Mouse (Mus musculus): ENCODE data around the gene Ppfibp2. TPM values are rescaled to one million over a fixed set of nuclear protein-coding genes. Genes with fewer than 3 reads are reported as not detected.

Gene Ppfibp2
- total RNA-seq, 2 experiments from 2014 or later: 9.4 to 12.0 TPM

DNA sequence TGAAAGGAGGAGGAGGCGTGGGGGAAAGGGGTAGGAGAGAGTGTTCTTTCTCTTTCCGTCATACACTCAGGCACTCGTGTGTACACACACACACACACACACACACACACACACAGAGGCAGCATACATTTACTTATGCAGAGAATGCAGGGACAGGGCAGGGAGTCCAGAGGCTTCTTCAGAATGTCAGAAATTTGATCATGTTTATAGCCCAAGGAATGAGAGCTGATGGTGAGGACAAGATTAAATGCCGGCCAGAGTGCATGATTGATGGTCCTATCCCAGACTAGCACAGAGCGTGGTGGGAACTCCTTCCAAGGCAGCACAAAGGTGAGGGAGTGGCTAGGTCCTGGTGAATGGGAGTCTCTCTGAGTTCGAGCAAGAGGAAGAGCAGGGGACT lies 96.5 kb downstream of the Ppfibp2 start:
- intact Hi-C loops (cut with DNase I): no loop called here
- DNase-seq: no peak

DNA sequence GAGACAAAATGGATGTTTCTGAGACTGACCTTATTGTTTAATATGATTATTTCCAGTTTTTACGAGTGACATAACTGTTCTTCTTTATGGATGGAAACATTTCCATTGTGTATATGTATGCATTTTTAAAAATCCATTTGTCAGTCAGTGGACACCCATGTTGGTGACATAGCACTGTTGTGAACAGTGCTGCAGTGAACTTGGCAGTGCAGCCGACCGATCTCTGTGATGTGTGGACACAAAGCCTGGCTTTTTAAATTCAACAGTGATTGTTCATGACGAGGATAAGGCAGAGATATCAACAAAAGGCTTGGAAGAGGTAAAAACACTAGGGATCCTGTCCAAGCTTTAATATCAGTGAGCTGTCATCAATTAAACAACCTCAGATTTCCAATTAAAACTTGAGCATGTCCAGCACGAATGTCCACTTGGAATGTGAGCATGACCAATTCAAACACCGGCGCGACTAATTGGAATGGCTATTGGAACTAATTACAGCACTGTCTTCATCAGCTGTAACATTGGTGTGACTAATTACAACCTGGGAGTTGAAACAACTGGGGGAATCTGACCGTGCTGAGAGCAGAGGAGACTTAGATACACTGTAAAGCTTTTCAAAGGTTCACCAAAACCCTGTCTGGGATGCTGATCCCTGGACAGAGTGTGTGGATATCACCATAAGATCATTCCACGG lies 99.4 kb downstream of the Ppfibp2 start:
- DNase-seq: no peak
- intact Hi-C loops (cut with DNase I): no loop called here

DNA sequence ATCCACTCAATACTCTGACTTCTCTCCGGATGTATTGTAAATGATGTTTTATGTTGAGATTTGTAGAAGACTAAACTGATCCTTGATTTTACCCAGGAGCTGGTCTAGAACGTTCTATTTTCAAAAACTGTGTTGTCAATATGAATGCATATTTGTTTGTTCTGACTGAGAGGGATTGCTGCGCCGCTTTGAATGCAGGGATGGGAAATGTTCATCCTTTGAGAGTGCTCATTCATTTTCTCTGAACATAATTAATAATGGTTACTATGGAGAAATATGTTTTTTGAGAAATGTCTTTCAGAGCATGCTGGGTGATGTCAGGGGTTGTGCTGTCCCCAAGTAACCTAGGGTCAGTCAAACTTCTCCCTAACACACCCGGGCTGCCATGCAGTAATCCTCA lies 102.1 kb downstream of the Ppfibp2 start:
- intact Hi-C loops (cut with DNase I): no loop called here
- no peak for DNase-seq

DNA sequence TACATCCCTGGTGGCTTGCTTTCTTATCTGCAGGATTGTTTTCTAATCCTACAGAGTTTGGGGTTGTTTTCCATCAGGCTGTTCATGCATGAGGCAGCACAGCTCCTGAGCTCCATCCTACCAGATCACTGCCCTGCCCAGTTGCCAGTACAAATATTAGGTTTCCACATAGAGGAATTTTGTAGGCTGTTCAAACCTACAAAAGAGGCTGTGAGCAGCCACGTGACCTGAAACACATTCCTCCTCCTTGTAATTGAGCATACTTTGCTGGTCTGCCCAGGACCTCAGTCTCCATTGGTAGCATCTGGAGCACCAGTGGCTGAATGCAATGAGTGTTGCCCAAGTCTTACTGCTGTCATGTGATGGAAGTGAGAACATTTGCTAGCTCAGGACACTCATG lies 104.9 kb downstream of the Ppfibp2 start:
- intact Hi-C loops (cut with DNase I): no loop called here
- DNase-seq: no peak

DNA sequence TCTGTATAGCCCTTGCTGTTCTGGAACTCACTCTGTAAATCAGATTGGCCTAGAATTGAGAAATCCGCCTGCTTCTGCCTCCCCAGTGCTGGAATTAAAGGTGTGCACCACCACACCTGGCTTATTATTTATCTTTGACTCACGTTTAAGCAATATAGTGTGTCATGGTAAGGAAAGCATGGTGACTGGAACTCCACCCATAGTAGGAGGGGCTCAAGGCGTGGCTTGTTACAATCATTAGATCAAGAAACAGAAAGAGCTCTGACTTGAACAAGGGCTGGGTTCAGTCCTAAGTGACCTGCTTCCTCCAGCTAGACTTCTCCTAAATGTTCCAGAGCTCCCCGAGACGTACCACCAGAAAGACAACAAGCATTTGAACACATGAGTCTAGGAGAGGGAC lies 105.6 kb downstream of the Ppfibp2 start:
- intact Hi-C loops (cut with DNase I): no loop called here

DNA sequence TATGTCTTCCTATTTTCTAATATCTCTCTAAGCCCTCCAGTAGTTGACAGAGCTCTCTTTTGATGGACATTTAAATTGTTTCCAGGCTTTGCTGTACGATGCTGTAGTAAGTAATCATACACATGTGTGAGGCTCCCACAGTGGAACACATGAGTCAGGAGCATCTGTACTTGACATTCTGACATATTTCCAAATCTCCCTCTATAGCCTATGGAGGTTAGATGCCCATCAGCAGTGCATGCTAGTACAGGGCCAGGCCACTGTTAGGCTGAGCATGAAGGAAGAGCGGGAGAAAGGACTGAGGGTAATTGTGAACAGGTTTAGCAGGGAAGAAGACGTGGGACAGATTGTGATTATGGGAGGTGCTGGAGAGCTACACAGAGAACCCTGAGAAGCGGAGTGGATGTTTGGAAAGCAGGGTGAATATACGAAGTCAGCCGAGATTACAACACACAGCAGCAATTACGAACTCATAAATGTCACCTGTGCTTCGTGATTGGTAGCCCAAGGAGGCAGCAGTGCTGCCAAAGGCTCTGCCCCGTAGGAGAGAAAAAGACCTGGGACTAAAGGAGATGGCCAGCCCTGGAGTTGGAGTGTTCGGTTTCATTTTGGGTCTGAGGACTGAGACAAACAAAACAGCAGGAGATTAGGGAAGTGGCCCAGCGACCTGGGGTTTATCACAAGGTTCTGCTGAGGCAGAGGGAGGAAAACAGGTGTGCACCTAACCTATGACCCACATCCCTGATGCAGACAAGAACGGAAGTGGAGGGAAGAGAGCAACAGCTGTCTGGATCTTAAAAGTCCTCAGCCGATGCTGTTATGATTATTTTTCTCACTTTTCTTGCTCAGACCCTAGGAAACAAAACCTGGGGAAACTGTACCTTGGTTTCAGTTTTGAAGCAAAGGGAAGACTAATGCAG lies 107.7 kb downstream of the Ppfibp2 start:
- intact Hi-C loops (cut with DNase I): no loop called here
- no peak for DNase-seq

More for the DNA sequence above, 105.6 kb downstream of the Ppfibp2 start:
- DNase-seq: no peak

DNA sequence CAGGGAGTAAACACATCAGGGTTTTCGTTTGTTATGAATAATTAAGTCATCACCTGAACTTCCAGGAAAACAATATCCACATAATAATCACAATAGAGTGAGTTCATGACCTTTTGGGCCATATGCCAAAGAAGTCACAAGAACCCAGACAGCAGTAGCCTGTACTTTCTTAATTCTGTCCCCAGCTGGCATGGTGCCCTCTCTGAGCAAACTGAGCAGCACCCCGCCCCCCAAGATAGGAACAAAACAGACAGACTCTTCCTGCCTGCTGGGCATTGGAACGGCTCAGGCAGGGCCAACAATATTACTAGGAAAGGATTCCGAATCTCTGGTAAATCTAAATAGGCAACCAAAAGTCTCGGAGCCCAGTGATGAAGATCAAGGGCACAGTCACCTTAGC lies 110.9 kb downstream of the Ppfibp2 start:
- DNase-seq: no peak
- intact Hi-C loops (cut with DNase I): no loop called here

DNA sequence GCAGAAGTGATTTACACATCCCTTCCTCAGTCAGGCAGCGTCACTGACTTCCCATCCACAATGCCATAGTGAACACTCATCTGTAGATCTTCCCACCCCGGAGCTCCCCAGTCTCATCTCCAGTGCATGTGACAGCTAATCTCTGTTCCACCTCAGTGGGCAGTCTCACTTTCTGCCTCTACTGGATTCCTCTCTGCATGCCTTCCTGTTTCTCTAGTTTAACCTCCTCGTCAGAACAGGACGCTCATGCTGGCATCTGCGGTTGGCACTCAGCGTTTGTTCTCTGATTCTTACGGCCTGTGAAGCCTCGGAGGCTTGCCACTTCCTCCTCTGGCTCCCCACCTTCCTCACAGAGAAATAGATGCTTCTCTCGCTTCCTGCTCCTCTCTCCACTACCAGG lies 112.6 kb downstream of the Ppfibp2 start:
- no peak for DNase-seq
- intact Hi-C loops (cut with DNase I): loop anchor here (2.0 kb wide), 1 partner anchor 47 kb away; no protein-coding TSS in a partner anchor

DNA sequence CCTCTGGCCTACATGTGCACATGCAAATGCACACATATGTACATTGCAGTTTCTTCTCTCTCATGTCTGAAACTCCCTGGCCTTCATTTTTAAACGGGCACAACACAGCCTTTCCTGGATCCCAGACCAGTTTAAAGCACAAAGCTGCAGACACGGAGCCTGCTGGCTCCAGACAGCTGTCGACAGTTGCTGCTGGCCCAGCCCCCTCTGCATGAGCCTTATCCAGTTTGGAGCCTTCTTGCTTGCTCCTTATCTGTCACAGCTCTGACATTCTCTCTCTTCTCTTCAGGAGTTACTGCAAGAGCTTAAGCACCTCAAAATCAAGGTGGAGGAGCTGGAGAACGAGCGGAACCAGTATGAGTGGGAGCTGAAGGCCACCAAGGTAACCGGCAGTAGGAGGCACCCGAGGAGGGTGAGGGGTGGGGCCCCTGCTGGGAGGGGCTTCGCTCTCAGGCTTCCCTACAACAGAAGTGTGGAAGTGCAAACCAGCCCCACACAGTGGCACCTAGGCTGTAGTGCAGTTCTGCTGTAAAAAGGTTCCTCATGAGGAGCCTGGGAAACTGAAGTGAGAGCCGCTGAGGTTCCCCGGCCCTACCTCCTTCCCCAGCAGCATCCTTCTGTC lies 113.6 kb downstream of the Ppfibp2 start:
- intact Hi-C loops (cut with DNase I): loop anchor here (2.0 kb wide), 1 partner anchor 48 kb away; no protein-coding TSS in a partner anchor
- DNase-seq: peak; percentile 52 to 53

DNA sequence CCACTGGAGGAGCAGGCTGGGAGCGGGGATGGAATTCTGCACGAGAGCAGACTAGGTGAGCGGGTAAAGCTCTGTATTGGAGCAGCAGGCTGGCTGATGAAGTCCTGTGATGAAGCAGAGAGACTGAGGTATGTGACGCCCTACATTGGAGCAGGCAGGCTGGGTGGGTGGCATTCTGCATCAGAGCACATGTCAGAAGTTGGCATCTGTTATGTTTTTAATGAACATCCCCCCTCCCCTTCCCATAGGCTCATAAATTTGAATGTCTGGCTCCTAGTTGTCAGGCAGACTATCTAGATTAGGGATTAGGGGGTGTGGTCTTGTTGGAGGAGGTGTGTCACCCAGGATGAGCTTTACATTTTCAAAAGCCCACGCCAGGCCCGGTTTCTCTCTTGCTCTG lies 117.7 kb downstream of the Ppfibp2 start:
- intact Hi-C loops (cut with DNase I): no loop called here
- no peak for DNase-seq

DNA sequence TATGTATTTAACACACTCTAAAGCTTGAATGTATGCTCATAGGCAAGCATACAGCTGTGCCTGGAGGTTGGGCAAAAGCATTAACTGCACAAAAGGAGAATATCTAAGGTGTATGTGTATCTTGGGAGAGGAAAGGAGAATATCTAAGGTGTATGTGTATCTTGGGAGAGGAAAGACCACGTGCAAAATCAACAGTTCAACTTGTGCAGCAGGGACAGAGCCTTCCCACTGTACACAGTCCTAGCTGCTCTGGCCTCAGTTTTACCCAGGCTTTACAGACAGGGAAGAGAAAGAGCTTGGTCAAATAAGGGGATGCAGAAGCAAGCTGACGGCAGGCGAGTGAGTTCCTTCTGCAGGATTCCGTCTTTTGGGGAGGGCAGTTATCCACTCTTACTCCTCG lies 119.1 kb downstream of the Ppfibp2 start:
- intact Hi-C loops (cut with DNase I): no loop called here
- no peak for DNase-seq

DNA sequence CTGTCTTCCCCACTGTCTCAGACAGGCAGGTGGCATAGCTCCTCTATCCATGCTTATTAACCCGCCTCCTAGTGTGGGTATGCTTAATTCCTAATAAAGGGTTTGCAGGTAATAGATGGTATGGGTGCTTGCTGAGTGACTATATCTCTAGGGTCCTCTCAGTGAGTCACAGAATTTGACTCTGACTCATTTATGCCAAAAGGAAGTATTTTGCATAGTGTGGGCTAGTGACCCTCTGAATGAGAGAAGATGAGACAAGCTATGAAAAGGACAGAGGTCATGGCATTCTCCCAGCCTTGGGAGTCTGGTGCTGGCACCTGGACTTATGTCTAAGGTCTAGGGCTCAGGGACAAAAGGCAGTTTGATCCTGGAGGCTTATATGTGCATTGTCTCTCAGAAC lies 125.8 kb downstream of the Ppfibp2 start:
- no peak for DNase-seq
- intact Hi-C loops (cut with DNase I): no loop called here

DNA sequence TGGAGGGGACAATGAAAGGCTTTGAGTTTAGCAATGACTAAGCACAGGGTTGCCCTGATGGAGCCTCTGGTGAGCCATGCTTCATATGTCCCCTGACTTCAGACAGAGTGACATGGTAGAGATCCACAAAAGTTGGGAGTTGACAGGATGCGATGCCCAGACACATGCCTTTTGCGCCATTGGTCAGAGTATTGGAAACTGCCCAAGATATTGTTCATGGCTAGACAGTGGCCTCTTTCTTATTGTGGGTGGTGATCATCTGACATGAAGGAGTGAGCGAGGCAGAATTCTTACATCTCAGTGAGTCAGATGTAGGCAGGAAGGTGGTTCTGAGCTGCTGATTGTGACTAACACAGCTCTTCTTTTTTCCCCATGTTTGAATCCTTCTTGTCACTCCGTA lies 127.5 kb downstream of the Ppfibp2 start:
- intact Hi-C loops (cut with DNase I): no loop called here
- DNase-seq: no peak

DNA sequence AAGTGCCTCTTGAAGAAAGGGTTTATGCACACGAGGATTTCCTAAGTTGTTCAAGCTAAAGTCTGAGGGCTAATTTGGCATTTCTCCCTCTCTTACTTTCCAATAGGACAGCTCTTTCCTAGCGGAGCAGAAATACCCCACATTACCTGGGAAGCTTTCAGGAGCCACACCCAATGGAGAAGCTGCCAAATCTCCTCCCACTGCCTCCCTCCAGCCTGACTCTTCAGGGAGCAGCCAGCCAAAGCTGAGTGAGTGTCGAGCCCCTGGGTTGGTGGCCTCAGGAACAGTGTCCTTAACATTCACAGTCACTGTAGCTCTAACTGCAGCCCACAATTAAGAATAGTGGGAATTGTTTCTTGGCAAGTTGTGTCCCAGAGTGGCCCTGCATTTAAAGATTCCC lies 132.5 kb downstream of the Ppfibp2 start:
- intact Hi-C loops (cut with DNase I): no loop called here
- no peak for DNase-seq

DNA sequence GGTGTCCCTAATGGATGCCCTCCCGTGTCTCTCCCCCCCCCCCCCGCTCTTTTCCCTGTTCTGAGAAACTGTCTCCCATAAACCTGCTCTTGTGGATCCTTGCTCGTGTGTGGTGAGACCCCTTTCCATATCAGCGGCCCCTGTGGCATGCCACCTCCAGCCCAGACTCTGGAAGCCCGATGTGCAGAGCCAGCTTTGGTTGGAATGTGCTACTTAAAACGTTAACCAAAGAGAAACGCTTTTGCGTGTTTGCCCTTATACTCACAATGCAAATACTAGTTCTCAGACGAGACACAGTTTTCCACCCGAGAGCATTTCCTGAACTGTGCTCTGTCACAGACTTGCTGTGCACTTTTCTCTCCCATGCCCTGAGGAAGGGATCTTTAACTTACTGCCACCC lies 135.6 kb downstream of the Ppfibp2 start:
- DNase-seq: no peak
- intact Hi-C loops (cut with DNase I): no loop called here

DNA sequence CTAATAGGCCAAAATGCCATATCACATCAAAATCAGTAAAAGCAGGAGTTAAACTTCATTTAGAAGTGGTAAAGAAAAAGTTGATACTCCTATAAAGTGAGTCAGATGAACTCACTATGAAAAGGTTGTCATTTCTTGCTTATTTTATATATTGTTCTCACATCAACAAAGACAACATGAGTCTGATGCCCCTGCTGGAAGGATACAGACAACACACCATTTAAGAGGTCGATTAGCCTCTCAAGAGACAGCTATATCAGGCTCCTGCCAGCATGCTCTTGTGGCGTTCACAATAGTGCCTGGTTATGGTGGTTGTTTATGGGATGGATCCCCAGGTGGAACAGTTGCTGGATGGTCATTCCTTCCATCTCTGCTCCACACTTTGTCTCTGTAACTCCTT lies 138.2 kb downstream of the Ppfibp2 start:
- intact Hi-C loops (cut with DNase I): no loop called here
- no peak for DNase-seq

DNA sequence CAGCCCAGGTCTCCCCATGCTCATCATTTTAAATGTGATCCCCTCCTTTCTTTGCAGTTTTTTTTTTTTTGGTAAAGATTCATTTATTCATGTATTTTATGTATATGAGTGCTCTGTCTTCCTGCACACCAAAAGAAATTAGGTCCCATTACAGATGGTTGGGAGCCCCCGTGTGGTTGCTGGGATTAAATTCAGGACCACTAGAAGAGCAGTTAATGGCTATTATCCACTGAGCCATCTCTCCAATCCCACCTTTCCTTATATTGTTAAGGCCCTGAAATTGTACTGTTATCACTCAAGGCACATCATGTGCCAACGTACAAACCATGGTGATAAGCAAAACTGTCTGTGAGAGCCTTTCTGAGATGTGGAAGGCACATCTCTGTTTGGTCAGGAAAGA lies 143.7 kb downstream of the Ppfibp2 start:
- no peak for DNase-seq
- intact Hi-C loops (cut with DNase I): no loop called here

DNA sequence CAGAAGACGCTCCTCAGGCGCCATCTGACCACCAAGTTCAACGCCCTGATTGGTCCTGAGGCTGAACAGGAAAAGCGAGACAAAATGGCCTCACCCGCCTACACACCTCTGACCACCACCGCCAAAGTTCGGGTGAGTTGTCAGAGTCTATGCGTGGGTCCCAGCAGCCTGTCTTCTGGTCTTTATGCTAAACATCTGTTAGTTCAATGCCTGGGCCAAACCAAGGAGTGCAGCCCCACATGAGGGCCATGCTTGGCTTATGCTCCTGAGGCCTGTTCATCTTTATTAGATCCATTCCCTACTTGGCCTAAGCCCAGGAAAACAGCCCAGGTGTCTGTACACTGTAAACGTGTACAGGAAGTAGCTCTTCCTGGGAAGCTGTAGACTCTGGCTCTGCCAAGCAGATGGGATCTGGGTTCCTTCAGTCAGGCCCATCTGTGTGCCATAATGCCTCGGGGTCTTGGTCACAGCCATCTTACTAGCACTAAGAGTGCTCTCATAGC lies 148.0 kb downstream of the Ppfibp2 start:
- DNase-seq: no peak
- intact Hi-C loops (cut with DNase I): no loop called here

DNA sequence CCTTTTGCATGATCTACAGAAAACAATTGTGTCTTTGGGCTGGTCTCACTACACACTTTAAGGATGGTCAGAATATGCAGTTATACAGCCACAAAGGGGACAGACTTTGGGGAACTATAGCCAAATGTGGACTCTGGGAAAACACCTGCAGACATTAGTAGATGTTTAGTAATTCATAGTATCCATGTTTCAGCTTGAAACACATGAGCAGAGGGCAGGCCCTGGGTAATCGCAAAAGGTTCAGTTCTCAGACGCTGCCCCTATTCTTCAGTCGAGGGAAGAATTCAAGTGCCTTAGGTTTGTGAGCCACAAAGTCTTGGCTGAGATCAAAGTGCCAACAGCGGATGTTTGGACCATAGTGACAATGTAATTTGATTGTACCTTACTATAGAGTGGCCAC lies 149.4 kb downstream of the Ppfibp2 start:
- no peak for DNase-seq
- intact Hi-C loops (cut with DNase I): no loop called here

DNA sequence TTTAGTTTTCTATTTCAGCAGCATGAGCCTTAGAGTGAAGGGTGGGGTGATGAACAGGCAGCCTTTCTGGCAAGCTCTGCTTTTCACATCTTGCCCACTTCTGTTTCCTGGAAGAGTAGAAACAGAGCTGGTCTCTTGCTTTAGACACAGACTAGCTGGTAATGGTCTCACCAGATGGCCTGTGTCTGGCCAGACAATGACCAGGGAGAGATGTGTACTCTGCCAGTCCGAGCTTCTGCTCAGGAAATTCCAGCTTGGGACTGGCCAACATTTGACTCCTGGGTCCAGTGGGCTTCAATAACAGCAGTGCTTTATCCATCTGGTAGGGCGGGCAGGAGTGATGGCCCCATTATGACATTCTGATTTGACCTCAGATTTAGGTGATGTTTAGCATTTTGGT lies 150.1 kb downstream of the Ppfibp2 start:
- DNase-seq: no peak
- intact Hi-C loops (cut with DNase I): no loop called here

DNA sequence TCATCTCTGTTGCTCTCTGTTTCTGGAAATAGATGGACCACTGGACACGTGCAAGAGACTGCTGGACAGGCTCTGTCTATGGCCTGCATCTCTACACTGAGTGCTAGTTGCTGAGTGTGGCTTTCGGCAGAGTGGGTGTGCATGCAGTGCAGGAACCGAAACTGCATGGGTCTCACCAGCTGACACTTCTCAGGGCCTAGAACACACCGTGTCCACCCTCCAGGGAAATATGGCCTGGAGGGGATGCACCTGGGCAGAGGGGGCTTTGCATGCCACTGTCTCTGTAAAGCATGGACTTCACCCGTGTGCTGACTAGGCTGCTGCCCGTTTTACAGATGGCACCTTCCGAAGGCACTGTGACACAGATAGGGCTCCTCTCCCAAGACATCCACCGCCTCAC lies 151.0 kb downstream of the Ppfibp2 start:
- DNase-seq: no peak
- intact Hi-C loops (cut with DNase I): loop anchor here (2.0 kb wide), 1 partner anchor 81 kb away; no protein-coding TSS in a partner anchor
